Mouse (Mus musculus) ovary, adult 2 months (tissue): Measurements from ENCODE around the gene Taf9b. TPM values are rescaled to one million over a fixed set of nuclear protein-coding genes. Genes with fewer than 3 reads are reported as not detected.

Source experiments
- polyA plus RNA-seq: library from polyadenylated mRNA; depleted of rRNA; stranded (reverse); fragments of >200 nt; gene quantifications from 2 replicates; pipeline ENCODE4 v1.2.3, GENCODE M21; 2012; rRNA removed

The Taf9b gene
- polyA plus RNA-seq = 2.3 and 3.3 TPM in 2 replicates

DNA sequence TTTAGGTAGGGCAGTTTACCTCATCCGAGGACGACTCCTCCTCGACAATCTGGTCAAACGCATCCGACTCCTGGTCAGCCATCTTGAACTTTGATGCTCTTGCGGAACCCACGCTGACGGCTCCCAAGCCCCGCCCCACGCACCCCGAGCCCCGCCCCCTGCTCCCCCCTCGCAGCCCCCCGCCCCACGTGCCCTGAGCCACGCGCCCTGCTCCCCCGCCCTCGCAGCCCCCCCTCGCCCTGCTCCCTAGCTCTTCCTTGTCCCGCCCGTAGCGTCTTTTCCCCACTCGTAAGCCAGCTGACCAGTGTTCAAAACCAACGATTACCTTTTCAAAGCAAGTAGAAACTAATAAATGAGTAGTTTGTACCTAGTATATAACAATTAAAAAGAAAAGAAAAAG lies at the start of gene Taf9b:
TSS of gene Taf9b (minus strand) at position 101 of the 400 bp plus-strand sequence.

DNA sequence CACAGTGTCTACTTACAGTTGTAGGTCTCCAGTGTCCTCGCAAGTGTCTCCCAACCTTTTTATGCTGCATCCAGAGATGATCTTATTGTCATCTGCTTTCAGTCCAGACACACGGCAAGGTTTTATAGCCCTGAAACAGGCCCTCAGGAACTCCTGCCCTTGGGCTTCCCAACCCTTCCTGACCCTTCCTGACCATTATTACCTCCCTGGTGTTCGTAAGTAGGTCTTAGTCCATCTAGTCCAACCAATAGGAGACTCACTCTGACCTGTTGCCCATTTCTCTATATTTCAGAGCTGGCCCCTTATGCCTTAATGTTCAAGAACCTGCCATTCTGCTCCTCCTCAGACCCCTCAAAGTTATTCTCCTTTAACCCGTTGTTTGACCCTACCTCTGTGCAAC lies 34.3 kb upstream of the Taf9b start, which contains the start of gene Fnd3c2:
TSS of gene Fnd3c2 (minus strand) at position 101 of the 400 bp plus-strand sequence.

DNA sequence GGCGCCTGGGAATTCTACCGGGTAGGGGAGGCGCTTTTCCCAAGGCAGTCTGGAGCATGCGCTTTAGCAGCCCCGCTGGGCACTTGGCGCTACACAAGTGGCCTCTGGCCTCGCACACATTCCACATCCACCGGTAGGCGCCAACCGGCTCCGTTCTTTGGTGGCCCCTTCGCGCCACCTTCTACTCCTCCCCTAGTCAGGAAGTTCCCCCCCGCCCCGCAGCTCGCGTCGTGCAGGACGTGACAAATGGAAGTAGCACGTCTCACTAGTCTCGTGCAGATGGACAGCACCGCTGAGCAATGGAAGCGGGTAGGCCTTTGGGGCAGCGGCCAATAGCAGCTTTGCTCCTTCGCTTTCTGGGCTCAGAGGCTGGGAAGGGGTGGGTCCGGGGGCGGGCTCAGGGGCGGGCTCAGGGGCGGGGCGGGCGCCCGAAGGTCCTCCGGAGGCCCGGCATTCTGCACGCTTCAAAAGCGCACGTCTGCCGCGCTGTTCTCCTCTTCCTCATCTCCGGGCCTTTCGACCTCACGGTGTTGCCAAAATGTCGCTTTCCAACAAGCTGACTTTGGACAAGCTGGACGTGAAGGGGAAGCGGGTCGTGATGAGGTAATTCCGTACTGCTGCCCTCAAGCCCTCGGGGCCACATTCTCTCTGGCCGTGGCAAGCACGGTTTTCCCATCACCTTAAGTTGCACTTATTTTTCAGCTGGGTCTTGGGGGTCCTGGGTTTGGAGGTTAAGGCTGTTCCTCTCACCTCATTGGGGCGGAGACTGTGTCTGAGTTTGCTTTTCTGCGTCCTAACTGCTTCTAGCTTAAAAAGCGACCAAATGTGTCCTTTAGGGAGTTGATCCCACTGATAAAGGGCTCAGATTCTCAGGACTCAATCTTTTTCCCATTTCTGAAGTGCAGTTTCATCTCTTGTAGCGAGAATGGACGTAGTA lies 34.0 kb downstream of the Taf9b start, which contains the start of gene Pgk1:
TSS of gene Pgk1 (plus strand) at position 388 of the 937 bp plus-strand sequence.

Other genes starting within 250 kb of the Taf9b start
- 3.4 and 3.7 TPM in 2 replicates for gene Magt1, start 209.3 kb downstream of the Taf9b start, polyA plus RNA-seq
- gene Cox7b, start 205.5 kb downstream of the Taf9b start, polyA plus RNA-seq = 63.0 and 160 TPM in 2 replicates
- 2.9 and 4.4 TPM in 2 replicates for gene Atp7a, start 193.9 kb downstream of the Taf9b start, polyA plus RNA-seq
- gene Tlr13, start 78.0 kb downstream of the Taf9b start, polyA plus RNA-seq = 0.35 TPM in 2 replicates
- 48.2 and 77.8 TPM in 2 replicates for gene Pgk1, start 34.1 kb downstream of the Taf9b start, polyA plus RNA-seq
- not detected in 2 replicates for gene Fnd3c2, start 34.2 kb upstream of the Taf9b start, polyA plus RNA-seq